Mouse (Mus musculus) embryonic facial prominence, embryonic 15.5 days (tissue): ENCODE measurements at regions not wholly inside any gene's neighbourhood (a gene's known extent, or its start where the extent isn't known, plus 50 kb on each side); places are given as distances from the start of the nearest gene placed in this dataset.

Experiments
- ATAC-seq: fragments of 200-750 bp; cut with Nextera tagmentation; 2 replicates; pipeline ENCODE4 v1.8.0; 2017; ENCODE audit warnings: low read depth, moderate TSS enrichment; ENCODE audit not compliant: insufficient number of reproducible peaks, low FRiP score, low TSS enrichment
- H3K27ac ChIP-seq: fragments of 300-500 bp; sonication (generic); replicated peaks from 2 replicates; pipeline ENCODE4 v1.5.1; 2015; ENCODE audit warnings: mild to moderate bottlenecking, inconsistent platforms
- H3K27me3 ChIP-seq: fragments of 300-500 bp; sonication (generic); 2 replicates; pipeline ENCODE4 v1.6.1; 2015; ENCODE audit warnings: inconsistent platforms
- H3K36me3 ChIP-seq: fragments of 300-500 bp; sonication (generic); 2 replicates; pipeline ENCODE4 v1.6.1; 2015; ENCODE audit warnings: mild to moderate bottlenecking, inconsistent platforms
- H3K4me1 ChIP-seq: fragments of 300-500 bp; sonication (generic); 2 replicates; pipeline ENCODE4 v1.6.1; 2015; ENCODE audit warnings: inconsistent platforms
- H3K4me2 ChIP-seq: fragments of 300-500 bp; sonication (generic); replicated peaks from 2 replicates; pipeline ENCODE4 v1.6.1; 2015; ENCODE audit warnings: mild to moderate bottlenecking, inconsistent platforms
- H3K4me3 ChIP-seq: fragments of 300-500 bp; sonication (generic); replicated peaks from 2 replicates; pipeline ENCODE4 v1.5.1; 2015; ENCODE audit warnings: mild to moderate bottlenecking, inconsistent platforms
- H3K9ac ChIP-seq: fragments of 300-500 bp; sonication (generic); 2 replicates; pipeline ENCODE4 v1.6.1; 2015; ENCODE audit warnings: inconsistent platforms
- H3K9me3 ChIP-seq: fragments of 300-500 bp; sonication (generic); replicated peaks from 2 replicates; pipeline ENCODE4 v1.6.1; 2016; ENCODE audit warnings: inconsistent platforms
- WGBS: fragments of 180-500 bp; shearing (Covaris S2); methylation state at CpG from one replicate; pipeline ENCODE4 v1.1.7; 2015; 5-methylcytosine and 5-hydroxymethylcytosine counted together

GRCm38 (mm10) chr14:68447240-68447923 is 846.7 kb downstream of the Synb start:
- no peak overlapping the region for H3K4me3 ChIP-seq
- H3K27ac ChIP-seq, result no peak overlapping the region
- no peaks in the 10 kb centered on the region for H3K4me1 ChIP-seq
- no peaks in the 10 kb centered on the region for H3K9me3 ChIP-seq
- no peaks in the 10 kb centered on the region for H3K27me3 ChIP-seq
- H3K9ac ChIP-seq, result no peak overlapping the region
- no peaks in the 10 kb centered on the region for H3K36me3 ChIP-seq
- H3K4me2 ChIP-seq, result no peak overlapping the region
- ATAC-seq, result no peak
- 70% methylated on average over 7 of the region's 7 CpGs for WGBS

DNA sequence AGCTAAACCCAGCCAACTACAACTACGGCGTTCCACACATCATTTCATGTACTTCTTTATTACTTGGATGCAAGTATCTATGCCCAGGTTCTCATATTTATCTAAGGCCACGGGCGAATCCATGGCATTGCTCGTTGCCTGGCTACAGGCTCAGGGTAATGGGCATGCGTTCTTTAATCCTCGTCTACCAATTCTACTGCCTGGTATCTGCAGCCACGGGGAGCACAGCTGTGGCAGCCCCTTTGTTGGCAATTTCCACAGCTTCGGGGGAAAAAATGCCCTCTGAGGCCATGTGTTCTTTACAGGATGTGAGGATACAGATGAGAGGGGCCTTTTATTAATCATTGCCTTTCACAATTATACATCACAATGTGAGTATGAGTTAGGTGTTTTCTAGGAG is 860.8 kb downstream of the Synb start:
- 79% methylated on average over 9 of the region's 9 CpGs for WGBS
- H3K9ac ChIP-seq, result no peak overlapping the region
- H3K9me3 ChIP-seq, result no peaks in the 10 kb centered on the region
- H3K27me3 ChIP-seq, result no peaks in the 10 kb centered on the region
- H3K36me3 ChIP-seq, result no peaks in the 10 kb centered on the region
- H3K4me1 ChIP-seq, result no peaks in the 10 kb centered on the region
- H3K27ac ChIP-seq, result no peak overlapping the region
- ATAC-seq, result no peak
- no peak overlapping the region for H3K4me2 ChIP-seq
- H3K4me3 ChIP-seq, result no peak overlapping the region

GRCm38 (mm10) chr14:68432111-68432510 is 862.0 kb downstream of the Synb start:
- Histone ChIP-seq H3K9ac (no peak overlapping the region), H3K4me3 (no peak overlapping the region), H3K27me3 (no peaks in the 10 kb centered on the region), H3K4me2 (no peak overlapping the region), H3K36me3 (no peaks in the 10 kb centered on the region), H3K9me3 (no peaks in the 10 kb centered on the region), H3K4me1 (no peaks in the 10 kb centered on the region), H3K27ac (no peak overlapping the region)
- WGBS, result 45% methylated on average over 2 of the region's 2 CpGs
- no peak for ATAC-seq

DNA sequence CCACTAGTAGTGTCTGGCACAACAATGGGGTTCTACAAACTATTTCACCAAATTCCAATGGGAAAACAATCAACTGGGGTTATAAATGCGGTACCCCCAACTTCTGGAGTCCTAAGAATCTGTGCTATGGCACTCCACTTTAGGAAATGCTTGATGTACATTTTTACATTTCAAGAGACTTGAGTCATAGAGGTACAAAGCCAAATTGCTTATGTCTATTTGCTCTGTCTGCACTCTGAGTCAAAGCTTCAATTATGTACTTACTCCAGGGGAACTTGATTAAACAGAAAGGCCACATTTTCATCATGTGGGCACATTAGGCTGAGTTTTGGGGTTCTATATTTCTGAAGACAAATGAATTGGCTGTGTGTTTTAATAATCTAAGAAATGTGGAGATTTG is 866.9 kb downstream of the Synb start:
- no peak overlapping the region for H3K9ac ChIP-seq
- H3K36me3 ChIP-seq, result no peaks in the 10 kb centered on the region
- no peaks in the 10 kb centered on the region for H3K9me3 ChIP-seq
- H3K27me3 ChIP-seq, result no peaks in the 10 kb centered on the region
- H3K4me2 ChIP-seq, result no peak overlapping the region
- no peak overlapping the region for H3K4me3 ChIP-seq
- WGBS, result 86% methylated on average over 1 of the region's 1 CpGs
- no peak overlapping the region for H3K27ac ChIP-seq
- no peak for ATAC-seq
- H3K4me1 ChIP-seq, result no peaks in the 10 kb centered on the region

DNA sequence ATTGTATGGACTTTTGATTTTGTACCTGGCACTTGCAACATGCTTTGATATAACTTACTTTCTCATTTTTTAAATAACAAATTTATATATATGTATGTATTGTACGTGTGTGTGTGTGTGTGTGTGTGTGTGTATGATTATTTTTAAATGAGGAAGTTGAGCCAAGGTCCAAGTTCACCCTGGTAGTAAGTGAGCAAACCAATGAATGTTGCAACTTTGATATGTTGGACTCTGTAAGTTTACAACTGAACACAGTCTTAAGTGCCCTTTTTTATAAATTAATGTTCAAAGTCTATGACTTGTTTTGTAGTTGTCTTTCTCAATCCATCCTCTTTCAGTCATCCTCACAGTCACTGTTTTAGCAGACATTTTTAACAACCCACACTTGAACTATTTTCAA is 901.7 kb downstream of the Synb start:
- Histone ChIP-seq H3K9ac (no peak overlapping the region), H3K9me3 (no peaks in the 10 kb centered on the region), H3K4me3 (no peak overlapping the region), H3K36me3 (no peaks in the 10 kb centered on the region), H3K27me3 (no peaks in the 10 kb centered on the region), H3K4me1 (no peaks in the 10 kb centered on the region), H3K27ac (no peak overlapping the region), H3K4me2 (no peak overlapping the region)
- ATAC-seq, result no peak
- 69% methylated on average over 1 of the region's 1 CpGs for WGBS

GRCm38 (mm10) chr14:68391875-68392274 is 902.2 kb downstream of the Synb start:
- ATAC-seq, result no peak
- H3K4me2 ChIP-seq, result no peak overlapping the region
- H3K27ac ChIP-seq, result no peak overlapping the region
- 19% methylated on average over 3 of the region's 3 CpGs for WGBS
- no peaks in the 10 kb centered on the region for H3K9me3 ChIP-seq
- H3K4me1 ChIP-seq, result no peaks in the 10 kb centered on the region
- no peak overlapping the region for H3K9ac ChIP-seq
- no peaks in the 10 kb centered on the region for H3K36me3 ChIP-seq
- no peaks in the 10 kb centered on the region for H3K27me3 ChIP-seq
- H3K4me3 ChIP-seq, result no peak overlapping the region

GRCm38 (mm10) chr14:68381741-68382140 is 912.4 kb downstream of the Synb start:
- Histone ChIP-seq H3K9ac (no peak overlapping the region), H3K36me3 (no peaks in the 10 kb centered on the region), H3K27me3 (no peaks in the 10 kb centered on the region), H3K4me1 (no peaks in the 10 kb centered on the region), H3K4me2 (no peak overlapping the region), H3K9me3 (no peaks in the 10 kb centered on the region), H3K27ac (no peak overlapping the region), H3K4me3 (no peak overlapping the region)
- WGBS, result 71% methylated on average over 7 of the region's 7 CpGs
- ATAC-seq, result no peak

DNA sequence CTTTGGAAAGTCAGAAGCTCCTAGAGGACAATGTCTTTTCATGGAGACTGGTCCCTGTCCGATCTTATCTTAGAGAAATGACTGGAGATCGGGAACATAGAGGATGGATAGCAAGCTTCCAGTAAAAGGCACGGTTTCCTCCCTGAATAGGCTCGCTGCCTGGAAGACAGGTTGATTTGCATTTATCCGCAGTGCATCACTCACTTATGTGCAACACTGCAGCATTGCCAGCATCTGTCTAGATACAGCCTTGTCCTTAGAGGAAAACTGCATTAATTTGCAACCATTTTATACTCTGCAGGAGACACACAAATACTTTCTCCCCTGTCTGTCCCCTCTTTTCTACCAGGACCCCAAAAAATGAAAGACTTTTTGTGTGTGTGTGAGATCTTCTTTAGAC is 926.4 kb downstream of the Synb start:
- H3K4me3 ChIP-seq, result no peak overlapping the region
- H3K27me3 ChIP-seq, result no peaks in the 10 kb centered on the region
- no peaks in the 10 kb centered on the region for H3K4me1 ChIP-seq
- no peak for ATAC-seq
- 79% methylated on average over 5 of the region's 5 CpGs for WGBS
- no peak overlapping the region for H3K9ac ChIP-seq
- H3K9me3 ChIP-seq, result no peaks in the 10 kb centered on the region
- H3K4me2 ChIP-seq, result no peak overlapping the region
- no peak overlapping the region for H3K27ac ChIP-seq
- H3K36me3 ChIP-seq, result no peaks in the 10 kb centered on the region

GRCm38 (mm10) chr14:68363892-68364291 is 930.2 kb downstream of the Synb start:
- Histone ChIP-seq H3K4me3 (no peak overlapping the region), H3K9ac (no peak overlapping the region), H3K4me2 (no peak overlapping the region), H3K9me3 (no peaks in the 10 kb centered on the region), H3K27me3 (peaks cover 4% of the 10 kb centered on the region; the same call in 1 of the 2 replicates), H3K27ac (no peak overlapping the region), H3K36me3 (no peaks in the 10 kb centered on the region), H3K4me1 (no peaks in the 10 kb centered on the region)
- ATAC-seq, result no peak
- WGBS, result 61% methylated on average over 2 of the region's 2 CpGs

GRCm38 (mm10) chr14:68361998-68362397 is 932.1 kb downstream of the Synb start:
- Histone ChIP-seq H3K4me2 (no peak overlapping the region), H3K9ac (no peak overlapping the region), H3K9me3 (no peaks in the 10 kb centered on the region), H3K27ac (no peak overlapping the region), H3K36me3 (no peaks in the 10 kb centered on the region), H3K4me3 (no peak overlapping the region), H3K4me1 (no peaks in the 10 kb centered on the region), H3K27me3 (peaks cover 4% of the 10 kb centered on the region; the same call in 1 of the 2 replicates)
- ATAC-seq, result no peak
- 67% methylated on average over 7 of the region's 7 CpGs for WGBS

GRCm38 (mm10) chr14:68361481-68361880 is 932.6 kb downstream of the Synb start:
- 50% methylated on average over 6 of the region's 6 CpGs for WGBS

DNA sequence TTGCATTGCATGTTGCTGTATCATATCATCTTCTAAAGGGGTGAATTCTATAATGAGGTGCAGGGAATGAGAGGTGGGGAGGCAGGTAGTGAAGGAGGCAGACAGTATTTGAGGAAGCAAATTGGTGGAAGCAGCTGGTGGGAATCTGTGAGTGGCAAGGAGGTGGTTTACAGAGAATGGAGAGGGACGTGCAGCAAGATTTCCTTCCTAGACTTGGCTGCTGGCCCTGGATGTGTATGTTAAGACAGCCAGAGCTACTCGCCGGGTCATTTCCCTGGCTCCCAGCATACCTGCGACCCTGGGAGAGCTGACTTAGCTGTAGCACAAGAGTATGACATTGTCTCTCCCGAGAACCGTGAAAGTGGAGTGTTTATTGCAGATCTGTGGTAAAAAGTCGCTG is 937.7 kb downstream of the Synb start:
- Histone ChIP-seq H3K9me3 (no peaks in the 10 kb centered on the region), H3K4me1 (no peaks in the 10 kb centered on the region), H3K27ac (no peak overlapping the region), H3K4me2 (no peak overlapping the region), H3K27me3 (peaks cover 4% of the 10 kb centered on the region; the same call in 1 of the 2 replicates), H3K4me3 (no peak overlapping the region), H3K36me3 (no peaks in the 10 kb centered on the region), H3K9ac (no peak overlapping the region)
- no peak for ATAC-seq
- 76% methylated on average over 7 of the region's 7 CpGs for WGBS

More at GRCm38 (mm10) chr14:68361481-68361880, 932.6 kb downstream of the Synb start:
- no peak overlapping the region for H3K4me3 ChIP-seq
- H3K27ac ChIP-seq, result no peak overlapping the region
- H3K36me3 ChIP-seq, result no peaks in the 10 kb centered on the region
- H3K9me3 ChIP-seq, result no peaks in the 10 kb centered on the region
- no peak overlapping the region for H3K4me2 ChIP-seq
- peaks cover 4% of the 10 kb centered on the region; the same call in 1 of the 2 replicates for H3K27me3 ChIP-seq
- no peaks in the 10 kb centered on the region for H3K4me1 ChIP-seq
- ATAC-seq, result no peak
- H3K9ac ChIP-seq, result no peak overlapping the region
